Mouse (Mus musculus) B cell, adult 2 months (primary cell): ENCODE measurements around the gene Slitrk3.
"Not testable (repeated sequence)": the region's sequence is repeated elsewhere in the genome, so short reads cannot be mapped to it uniquely, and the experiment has no call there.

Source experiments
- DNase-seq, 2 experiments: peaks; one replicate each; pipeline ENCODE4 v3.0.0; 2022

The Slitrk3 gene

GRCm38 (mm10) chr3:73057197-73057811 lies at the start of gene Slitrk3:
Gene Slitrk3 (minus strand): TSS chr3:73057803.
- DNase-seq, result no peak

GRCm38 (mm10) chr3:73094445-73094844 lies 36.8 kb upstream of the Slitrk3 start:
- DNase-seq, result not testable (repeated sequence)

GRCm38 (mm10) chr3:73084620-73085019 lies 27.0 kb upstream of the Slitrk3 start:
- DNase-seq, result no peak

GRCm38 (mm10) chr3:73065823-73066755 lies 8.5 kb upstream of the Slitrk3 start:
- DNase-seq, result no peak

- no peak for DNase-seq
Measured at GRCm38 (mm10) chr3:73058190-73058589, 587 bp upstream of the Slitrk3 start.

GRCm38 (mm10) chr3:73056492-73057196 lies 959 bp downstream of the Slitrk3 start:
- no peak for DNase-seq

GRCm38 (mm10) chr3:73056044-73056438 lies 1.6 kb downstream of the Slitrk3 start:
- DNase-seq, result no peak

GRCm38 (mm10) chr3:73055399-73056043 lies 2.1 kb downstream of the Slitrk3 start:
- DNase-seq, result no peak

- DNase-seq, result no peak
Measured at GRCm38 (mm10) chr3:73053451-73053931, 4.1 kb downstream of the Slitrk3 start.

GRCm38 (mm10) chr3:73046248-73046647 lies 11.4 kb downstream of the Slitrk3 start:
- DNase-seq, result peak; percentile 22 to 31

- DNase-seq, result no peak
Measured at GRCm38 (mm10) chr3:73042256-73042655, 15.3 kb downstream of the Slitrk3 start.

GRCm38 (mm10) chr3:73006045-73006444 lies 51.6 kb downstream of the Slitrk3 start:
- no peak for DNase-seq

GRCm38 (mm10) chr3:73002933-73003696 lies 54.5 kb downstream of the Slitrk3 start:
- DNase-seq, result no peak

GRCm38 (mm10) chr3:72997517-72997916 lies 60.1 kb downstream of the Slitrk3 start:
- no peak for DNase-seq
